Mouse (Mus musculus) layer of hippocampus, adult 2 months (tissue): ENCODE measurements at regions not wholly inside any gene's neighbourhood (a gene's known extent, or its start where the extent isn't known, plus 50 kb on each side); places are given as distances from the start of the nearest gene placed in this dataset.
A peak's percentile ranks its signal among the peaks of the same experiment; 100 is the strongest.

Experiments used
- DNase-seq, 2 experiments: peaks; one replicate each; pipeline ENCODE4 v3.0.0; 2022; ENCODE audit warnings: low spot score in 2 of 2
- H3K27ac ChIP-seq: fragments of 200-600 bp; 2 replicates; pipeline ENCODE4 v1.8.1; 2022
- H3K4me3 ChIP-seq: fragments of 200-600 bp; 2 replicates; pipeline ENCODE4 v1.8.1; 2022; ENCODE audit warnings: mild to moderate bottlenecking
- CTCF ChIP-seq: fragments of 200-600 bp; conservative IDR thresholded peaks from 2 replicates; pipeline ENCODE4 v1.8.1; 2022; ENCODE audit warnings: antibody characterized with exemption, mild to moderate bottlenecking, moderate library complexity

DNA sequence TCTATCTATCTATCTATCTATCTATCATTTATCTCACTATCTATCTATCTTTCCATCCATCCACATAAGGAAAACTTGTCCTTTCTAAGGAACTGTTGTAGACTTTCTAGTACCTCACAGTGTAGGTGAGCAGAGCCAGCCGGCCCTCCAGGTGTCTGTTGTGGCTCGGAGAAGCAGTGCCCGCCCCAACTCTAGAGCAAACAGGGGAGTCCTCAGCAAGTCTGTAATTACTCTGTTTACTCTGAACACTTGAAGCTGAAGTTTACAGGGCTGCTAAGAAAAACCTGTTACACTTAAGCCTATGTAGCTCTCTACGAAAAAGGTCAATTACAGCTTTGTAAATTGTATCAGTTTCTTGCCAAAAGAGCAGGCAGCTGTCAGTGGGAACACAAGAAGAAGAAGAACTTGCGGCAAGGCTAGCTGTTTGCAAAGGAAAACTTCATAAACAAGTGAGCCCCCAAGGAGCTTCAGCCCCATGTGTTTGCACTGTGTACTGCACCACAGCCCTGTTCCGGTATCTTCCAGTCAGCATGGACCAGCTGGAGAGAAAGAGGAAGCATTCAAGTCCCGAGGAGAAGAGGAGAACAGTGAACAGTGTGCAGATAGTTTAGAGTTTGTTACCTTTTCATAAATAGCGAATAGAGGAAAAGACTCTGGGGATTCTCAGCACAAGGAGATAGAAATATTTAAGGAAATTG is 122.2 kb upstream of the Marcks start:
- H3K4me3 ChIP-seq, result no peak overlapping the region
- peak; percentile 64 for TF ChIP-seq CTCF
- no peak for DNase-seq
- H3K27ac ChIP-seq, result peak overlapping the region; percentile 29; the same call in 1 of the 2 replicates

DNA sequence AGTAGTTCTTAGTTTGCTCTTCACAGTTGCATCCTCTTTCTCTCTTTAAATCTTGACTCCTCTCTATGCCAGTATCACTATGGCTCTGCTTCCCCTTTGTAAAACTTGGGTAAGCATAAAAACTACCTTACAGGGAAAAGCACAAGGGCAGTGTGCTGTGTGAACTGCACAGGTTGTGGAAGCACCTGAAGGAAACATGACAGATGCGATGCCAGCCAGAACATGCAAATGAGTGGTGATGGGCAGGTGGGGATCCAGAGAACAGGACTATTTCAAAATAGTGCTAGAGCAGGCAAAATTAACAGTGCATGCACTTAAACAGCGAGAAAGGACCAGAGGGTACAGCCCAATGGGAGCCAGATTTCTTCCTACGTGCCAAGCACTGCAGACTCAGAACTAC is 120.5 kb upstream of the Marcks start:
- TF ChIP-seq CTCF, result no peak
- no peak for DNase-seq
- no peak overlapping the region for H3K27ac ChIP-seq
- H3K4me3 ChIP-seq, result no peak overlapping the region

DNA sequence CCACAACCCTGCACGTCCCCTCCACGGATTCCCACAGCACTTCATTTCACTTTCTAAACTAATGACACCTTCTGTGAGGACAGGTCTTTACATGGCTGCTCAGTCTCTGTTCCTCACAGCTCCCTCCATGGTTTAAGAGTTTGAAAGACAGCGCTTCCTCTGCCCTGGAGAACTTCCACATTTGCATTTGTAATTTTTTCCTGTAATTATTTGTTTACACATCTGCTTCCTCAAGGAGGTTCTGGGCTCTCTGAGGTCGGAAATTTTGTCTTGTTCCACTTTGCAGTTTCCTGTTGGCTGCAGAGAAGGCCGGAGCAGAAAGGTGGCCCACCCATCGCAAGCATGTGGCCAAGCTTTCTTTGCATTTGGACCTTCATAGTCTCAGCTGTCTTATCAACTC is 118.8 kb upstream of the Marcks start:
- no peak overlapping the region for H3K27ac ChIP-seq
- DNase-seq, result no peak
- no peak overlapping the region for H3K4me3 ChIP-seq
- TF ChIP-seq CTCF, result no peak

- DNase-seq, result no peak
- no peak for TF ChIP-seq CTCF
- H3K4me3 ChIP-seq, result no peak overlapping the region
- 0 out of 2 replicates have a peak overlapping the region, but pooled peaks have one; percentile 32 for H3K27ac ChIP-seq
Observed at GRCm38 (mm10) chr10:37250934-37251521, 112.3 kb upstream of the Marcks start.

DNA sequence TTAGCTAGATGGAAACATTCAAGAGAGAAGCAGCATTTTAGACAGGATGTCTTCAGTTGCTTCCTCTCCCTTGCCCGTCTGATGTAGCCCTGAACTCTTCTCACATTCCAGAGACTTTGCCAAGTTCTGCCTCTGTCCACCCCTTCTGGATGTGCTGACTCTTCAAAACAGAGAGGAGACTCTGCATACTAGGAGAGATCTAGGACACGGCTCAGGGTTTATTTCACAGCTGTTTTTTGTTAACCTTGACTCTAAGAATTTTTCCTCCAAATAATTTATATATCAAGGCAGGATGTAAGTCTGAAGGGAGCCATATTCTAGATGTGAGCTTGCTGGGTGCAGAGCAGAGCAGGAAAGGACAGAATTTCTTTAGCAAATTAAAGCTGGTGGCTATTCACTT is 111.4 kb upstream of the Marcks start:
- H3K27ac ChIP-seq, result peak overlapping the region; percentile 32; the same call in 1 of the 2 replicates
- DNase-seq, result no peak

DNA sequence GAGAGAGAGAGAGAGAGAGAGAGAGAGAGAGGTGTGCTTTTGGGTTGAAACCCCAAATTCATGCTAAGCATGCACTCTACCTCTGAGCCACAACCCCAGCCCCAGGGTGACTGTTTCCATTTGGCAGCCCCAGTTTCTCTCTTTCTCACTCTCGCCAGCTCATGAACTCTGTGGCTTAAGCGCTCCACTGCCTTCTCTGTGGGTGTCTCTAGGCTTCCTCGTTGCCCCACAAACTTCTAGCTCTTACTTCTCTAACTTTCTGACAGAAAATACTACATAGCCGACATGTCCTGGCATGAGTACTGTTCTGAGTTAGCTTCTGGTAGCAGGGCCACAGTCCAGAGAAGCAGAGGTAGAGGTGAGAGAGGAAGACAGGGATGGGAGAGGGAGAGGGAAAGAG is 110.8 kb upstream of the Marcks start:
- DNase-seq, result no peak
- no peak overlapping the region for H3K4me3 ChIP-seq
- no peak overlapping the region for H3K27ac ChIP-seq
- TF ChIP-seq CTCF, result no peak

More for the DNA sequence above, 111.4 kb upstream of the Marcks start:
- no peak for TF ChIP-seq CTCF
- H3K4me3 ChIP-seq, result no peak overlapping the region

- no peak for TF ChIP-seq CTCF
- no peak for DNase-seq
- Histone ChIP-seq H3K27ac (no peak overlapping the region), H3K4me3 (no peak overlapping the region)
Observed at GRCm38 (mm10) chr10:37247121-37247520, 108.4 kb upstream of the Marcks start.

DNA sequence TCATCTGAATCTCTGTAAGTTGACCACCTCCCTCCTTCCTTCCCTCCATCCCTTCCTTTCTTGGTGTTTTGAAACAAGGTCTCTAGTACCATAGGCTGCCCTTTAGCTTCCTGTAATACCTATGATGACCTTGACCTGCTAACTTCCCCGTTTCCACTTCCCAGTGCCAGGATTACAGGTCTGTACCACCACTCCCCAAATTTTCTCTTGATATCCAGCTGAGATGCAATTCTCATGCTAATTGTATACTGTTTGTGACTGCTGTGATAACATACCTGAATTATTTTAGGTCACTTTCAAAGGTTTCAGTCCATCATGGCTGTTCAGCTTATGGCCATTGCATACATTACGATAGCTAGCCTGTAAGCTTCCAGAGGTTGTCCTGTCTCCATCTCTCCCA is 104.4 kb upstream of the Marcks start:
- no peak for DNase-seq
- TF ChIP-seq CTCF, result no peak

DNA sequence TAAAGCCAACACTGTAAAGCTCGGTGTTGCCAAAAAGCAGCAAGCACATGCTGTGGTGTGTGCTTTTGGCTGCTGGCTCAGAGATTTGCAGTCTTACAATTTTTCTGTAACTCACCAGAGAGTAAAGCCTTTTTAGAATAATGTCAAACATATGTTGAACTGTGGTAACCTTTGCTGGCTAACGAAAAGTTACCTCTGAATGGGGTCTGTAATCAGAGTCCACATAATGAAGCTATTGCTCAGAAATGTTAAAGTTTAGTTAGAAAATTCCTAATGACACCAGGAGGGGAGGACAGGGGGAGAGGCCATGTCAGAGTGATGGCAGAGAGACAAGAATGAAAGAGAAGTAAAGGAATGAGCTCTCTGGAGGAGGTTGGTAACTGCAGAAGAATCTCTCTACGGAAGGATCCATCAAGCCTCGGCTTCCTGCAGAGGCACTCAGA is 103.1 kb upstream of the Marcks start:
- no peak overlapping the region for H3K4me3 ChIP-seq
- no peak for TF ChIP-seq CTCF
- DNase-seq, result no peak
- no peak overlapping the region for H3K27ac ChIP-seq

More for the DNA sequence above, 104.4 kb upstream of the Marcks start:
- Histone ChIP-seq H3K27ac (no peak overlapping the region), H3K4me3 (no peak overlapping the region)

GRCm38 (mm10) chr10:37240634-37241033 is 101.9 kb upstream of the Marcks start:
- Histone ChIP-seq H3K4me3 (no peak overlapping the region), H3K27ac (no peak overlapping the region)
- DNase-seq, result no peak
- no peak for TF ChIP-seq CTCF

DNA sequence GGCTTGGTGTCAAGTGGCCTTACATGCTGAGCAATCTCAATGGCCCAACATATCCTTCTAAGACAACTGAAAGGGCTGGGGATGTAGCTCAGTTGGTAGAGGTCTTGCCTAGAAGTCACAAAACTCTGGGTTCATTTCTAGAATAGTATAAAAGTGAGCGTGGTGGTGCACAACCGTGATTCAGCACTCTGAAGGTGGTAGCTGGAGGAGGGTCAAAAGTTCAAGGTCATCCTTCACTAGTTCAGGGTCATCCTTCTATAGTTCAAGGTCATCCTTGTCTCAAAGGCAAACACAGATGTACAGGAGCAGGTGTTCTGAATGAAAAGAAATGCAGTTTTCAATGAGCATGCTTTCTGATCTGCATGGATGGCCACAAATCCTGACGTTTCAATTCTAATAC is 101.5 kb upstream of the Marcks start:
- Histone ChIP-seq H3K4me3 (no peak overlapping the region), H3K27ac (no peak overlapping the region)
- no peak for TF ChIP-seq CTCF

GRCm38 (mm10) chr10:37236001-37236822 is 97.5 kb upstream of the Marcks start:
- TF ChIP-seq CTCF, result no peak
- Histone ChIP-seq H3K27ac (peak overlapping the region; percentile 57; the same call in 1 of the 2 replicates), H3K4me3 (no peak overlapping the region)
- no peak for DNase-seq

More for the DNA sequence above, 101.5 kb upstream of the Marcks start:
- DNase-seq, result no peak

DNA sequence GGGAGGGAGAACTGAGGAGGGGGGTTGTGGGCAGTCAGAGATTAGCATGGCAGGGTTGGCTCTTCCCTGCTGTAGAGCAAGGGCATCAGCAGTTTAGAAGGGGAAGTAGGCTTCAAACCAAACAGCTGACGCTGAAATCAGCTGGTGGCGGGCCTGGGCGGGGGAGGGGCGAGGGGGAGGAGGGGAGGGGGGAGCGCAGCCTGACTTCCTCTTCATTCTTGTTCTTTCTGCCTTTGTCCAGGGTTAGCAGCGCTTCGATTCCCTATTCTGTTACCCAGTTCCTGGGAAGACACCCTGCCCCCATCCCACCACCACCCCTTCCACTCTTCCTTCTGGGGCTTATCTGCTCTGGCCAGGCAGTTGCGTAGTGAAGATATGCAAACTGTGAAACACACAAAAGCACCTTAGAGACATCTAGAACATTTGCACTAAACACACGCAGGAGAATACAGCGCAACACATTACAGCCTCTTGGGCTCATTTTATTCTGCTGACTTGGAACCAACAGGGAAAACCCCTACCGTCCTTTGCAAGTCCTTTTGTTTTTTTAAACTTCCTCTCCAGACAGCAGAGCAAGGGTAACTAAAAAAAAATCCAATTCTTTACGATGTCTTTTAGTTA is 93.3 kb upstream of the Marcks start:
- Histone ChIP-seq H3K4me3 (no peak overlapping the region), H3K27ac (peak overlapping the region; percentile 29; the same call in 1 of the 2 replicates)
- DNase-seq, result no peak
- TF ChIP-seq CTCF, result no peak
